Mouse (Mus musculus): ENCODE measurements around the gene Snx29.
A peak's percentile ranks its signal among the peaks of the same experiment; 100 is the strongest.

Gene Snx29

GRCm38 (mm10) chr16:11599523-11599922 is 276.8 kb downstream of the Snx29 start:
- H3K27me3 ChIP-seq (ENCODE audit: insufficient read depth, low read length), result no peaks in the 10 kb centered on the region
- H3K4me3 ChIP-seq (replicated peaks; ENCODE audit: low read length), result no peak overlapping the region
- no peak for TF ChIP-seq NANOG (IDR thresholded peaks at IDR 0.05; ENCODE audit: borderline replicate concordance, low read length)
- TF ChIP-seq CTCF (conservative IDR thresholded peaks at IDR 0.05; ENCODE audit: low read length), result no peak
- TF ChIP-seq POU5F1 (IDR thresholded peaks at IDR 0.05; ENCODE audit: borderline replicate concordance, low read length), result no peak
- no peaks in the 10 kb centered on the region for H3K9me3 ChIP-seq (ENCODE audit: low read length)
- H3K4me1 ChIP-seq (replicated peaks; ENCODE audit: low read depth, low read length), result peaks cover 10% of the 10 kb centered on the region; the same call in 1 of the 2 replicates
- H3K36me3 ChIP-seq (ENCODE audit: insufficient read depth, low read length), result no peaks in the 10 kb centered on the region

GRCm38 (mm10) chr16:11601336-11602082 is 278.8 kb downstream of the Snx29 start:
- no peak overlapping the region for H3K4me3 ChIP-seq (replicated peaks; ENCODE audit: low read length)
- TF ChIP-seq POU5F1 (IDR thresholded peaks at IDR 0.05; ENCODE audit: borderline replicate concordance, low read length) (no peak), NANOG (IDR thresholded peaks at IDR 0.05; ENCODE audit: borderline replicate concordance, low read length) (no peak), CTCF (conservative IDR thresholded peaks at IDR 0.05; ENCODE audit: low read length) (no peak)

GRCm38 (mm10) chr16:11603667-11604422 is 281.1 kb downstream of the Snx29 start:
- TF ChIP-seq CTCF (conservative IDR thresholded peaks at IDR 0.05; ENCODE audit: low read length) (peak; percentile 55), POU5F1 (IDR thresholded peaks at IDR 0.05; ENCODE audit: borderline replicate concordance, low read length) (no peak)
- H3K36me3 ChIP-seq (ENCODE audit: insufficient read depth, low read length), result no peaks in the 10 kb centered on the region
- H3K27me3 ChIP-seq (ENCODE audit: insufficient read depth, low read length), result no peaks in the 10 kb centered on the region

More at GRCm38 (mm10) chr16:11601336-11602082, 278.8 kb downstream of the Snx29 start:
- Histone ChIP-seq H3K27me3 (ENCODE audit: insufficient read depth, low read length) (no peaks in the 10 kb centered on the region), H3K9me3 (ENCODE audit: low read length) (no peaks in the 10 kb centered on the region), H3K36me3 (ENCODE audit: insufficient read depth, low read length) (no peaks in the 10 kb centered on the region), H3K4me1 (replicated peaks; ENCODE audit: low read depth, low read length) (peaks cover 7% of the 10 kb centered on the region; the same call in 1 of the 2 replicates)

GRCm38 (mm10) chr16:11612526-11613126 is 289.9 kb downstream of the Snx29 start:
- no peak for TF ChIP-seq CTCF (conservative IDR thresholded peaks at IDR 0.05; ENCODE audit: low read length)
- TF ChIP-seq POU5F1 (IDR thresholded peaks at IDR 0.05; ENCODE audit: borderline replicate concordance, low read length), result no peak
- no peak for TF ChIP-seq NANOG (IDR thresholded peaks at IDR 0.05; ENCODE audit: borderline replicate concordance, low read length)
- H3K4me1 ChIP-seq (replicated peaks; ENCODE audit: low read depth, low read length), result no peaks in the 10 kb centered on the region
- no peak overlapping the region for H3K4me3 ChIP-seq (replicated peaks; ENCODE audit: low read length)
- peaks cover 6% of the 10 kb centered on the region for H3K9me3 ChIP-seq (ENCODE audit: low read length)
- H3K27me3 ChIP-seq (ENCODE audit: insufficient read depth, low read length), result no peaks in the 10 kb centered on the region
- H3K36me3 ChIP-seq (ENCODE audit: insufficient read depth, low read length), result no peaks in the 10 kb centered on the region

More at GRCm38 (mm10) chr16:11603667-11604422, 281.1 kb downstream of the Snx29 start:
- Histone ChIP-seq H3K4me3 (replicated peaks; ENCODE audit: low read length) (no peak overlapping the region), H3K4me1 (replicated peaks; ENCODE audit: low read depth, low read length) (no peaks in the 10 kb centered on the region), H3K9me3 (ENCODE audit: low read length) (no peaks in the 10 kb centered on the region)

GRCm38 (mm10) chr16:11614401-11615014 is 291.8 kb downstream of the Snx29 start:
- Histone ChIP-seq H3K27me3 (ENCODE audit: insufficient read depth, low read length) (no peaks in the 10 kb centered on the region), H3K4me1 (replicated peaks; ENCODE audit: low read depth, low read length) (no peaks in the 10 kb centered on the region), H3K9me3 (ENCODE audit: low read length) (peaks cover 6% of the 10 kb centered on the region), H3K4me3 (replicated peaks; ENCODE audit: low read length) (no peak overlapping the region), H3K36me3 (ENCODE audit: insufficient read depth, low read length) (no peaks in the 10 kb centered on the region)
- TF ChIP-seq POU5F1 (IDR thresholded peaks at IDR 0.05; ENCODE audit: borderline replicate concordance, low read length), result no peak
- TF ChIP-seq NANOG (IDR thresholded peaks at IDR 0.05; ENCODE audit: borderline replicate concordance, low read length), result no peak
- no peak for TF ChIP-seq CTCF (conservative IDR thresholded peaks at IDR 0.05; ENCODE audit: low read length)

GRCm38 (mm10) chr16:11615633-11616032 is 292.9 kb downstream of the Snx29 start:
- Histone ChIP-seq H3K4me3 (replicated peaks; ENCODE audit: low read length) (no peak overlapping the region), H3K4me1 (replicated peaks; ENCODE audit: low read depth, low read length) (no peaks in the 10 kb centered on the region), H3K36me3 (ENCODE audit: insufficient read depth, low read length) (no peaks in the 10 kb centered on the region), H3K27me3 (ENCODE audit: insufficient read depth, low read length) (no peaks in the 10 kb centered on the region), H3K9me3 (ENCODE audit: low read length) (peaks cover 6% of the 10 kb centered on the region)
- no peak for TF ChIP-seq CTCF (conservative IDR thresholded peaks at IDR 0.05; ENCODE audit: low read length)
- TF ChIP-seq NANOG (IDR thresholded peaks at IDR 0.05; ENCODE audit: borderline replicate concordance, low read length), result no peak
- TF ChIP-seq POU5F1 (IDR thresholded peaks at IDR 0.05; ENCODE audit: borderline replicate concordance, low read length), result no peak

- Histone ChIP-seq H3K9me3 (ENCODE audit: low read length) (peaks cover 6% of the 10 kb centered on the region), H3K4me1 (replicated peaks; ENCODE audit: low read depth, low read length) (no peaks in the 10 kb centered on the region), H3K4me3 (replicated peaks; ENCODE audit: low read length) (no peak overlapping the region), H3K36me3 (ENCODE audit: insufficient read depth, low read length) (no peaks in the 10 kb centered on the region), H3K27me3 (ENCODE audit: insufficient read depth, low read length) (no peaks in the 10 kb centered on the region)
- TF ChIP-seq NANOG (IDR thresholded peaks at IDR 0.05; ENCODE audit: borderline replicate concordance, low read length), result no peak
- TF ChIP-seq POU5F1 (IDR thresholded peaks at IDR 0.05; ENCODE audit: borderline replicate concordance, low read length), result no peak
- no peak for TF ChIP-seq CTCF (conservative IDR thresholded peaks at IDR 0.05; ENCODE audit: low read length)
Observed at GRCm38 (mm10) chr16:11619951-11620350, 297.2 kb downstream of the Snx29 start.

GRCm38 (mm10) chr16:11621042-11621441 is 298.3 kb downstream of the Snx29 start:
- TF ChIP-seq POU5F1 (IDR thresholded peaks at IDR 0.05; ENCODE audit: borderline replicate concordance, low read length), result no peak
- Histone ChIP-seq H3K36me3 (ENCODE audit: insufficient read depth, low read length) (no peaks in the 10 kb centered on the region), H3K9me3 (ENCODE audit: low read length) (peaks cover 6% of the 10 kb centered on the region), H3K4me1 (replicated peaks; ENCODE audit: low read depth, low read length) (no peaks in the 10 kb centered on the region), H3K27me3 (ENCODE audit: insufficient read depth, low read length) (no peaks in the 10 kb centered on the region), H3K4me3 (replicated peaks; ENCODE audit: low read length) (no peak overlapping the region)

All from E14TG2a.4 (cell line).